Mouse (Mus musculus): Measurements from ENCODE around the gene Btf3. TPM values are rescaled to one million over a fixed set of nuclear protein-coding genes. Genes with fewer than 3 reads are reported as not detected.

The Btf3 gene
- total RNA-seq, 2 experiments from 2014 or later = 361 to 381 TPM

GRCm38 (mm10) chr13:98276253-98276652 is 40.6 kb downstream of the Btf3 start:
- DNase-seq = no peak

DNA sequence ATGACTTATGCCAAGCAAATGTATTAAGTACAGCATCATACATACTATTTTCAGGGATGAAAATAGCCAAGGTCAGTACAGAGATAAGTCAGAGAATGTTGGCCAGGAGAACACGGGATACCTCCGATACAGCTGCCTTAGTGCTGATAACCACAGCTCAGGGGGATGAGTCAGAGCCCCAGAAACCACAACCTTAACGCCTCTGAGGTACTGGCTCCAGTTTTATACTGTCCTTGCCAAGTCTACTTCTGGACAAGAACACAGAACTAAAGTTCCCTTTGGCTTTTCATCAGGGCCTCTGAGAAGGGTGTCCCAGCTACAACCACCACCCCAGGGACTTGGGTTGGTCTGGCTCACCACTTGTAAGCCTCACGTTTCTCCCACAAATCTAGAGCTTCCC is 41.2 kb downstream of the Btf3 start:
- peak; percentile 60 for DNase-seq

GRCm38 (mm10) chr13:98274023-98274422 is 42.8 kb downstream of the Btf3 start:
- DNase-seq = no peak

DNA sequence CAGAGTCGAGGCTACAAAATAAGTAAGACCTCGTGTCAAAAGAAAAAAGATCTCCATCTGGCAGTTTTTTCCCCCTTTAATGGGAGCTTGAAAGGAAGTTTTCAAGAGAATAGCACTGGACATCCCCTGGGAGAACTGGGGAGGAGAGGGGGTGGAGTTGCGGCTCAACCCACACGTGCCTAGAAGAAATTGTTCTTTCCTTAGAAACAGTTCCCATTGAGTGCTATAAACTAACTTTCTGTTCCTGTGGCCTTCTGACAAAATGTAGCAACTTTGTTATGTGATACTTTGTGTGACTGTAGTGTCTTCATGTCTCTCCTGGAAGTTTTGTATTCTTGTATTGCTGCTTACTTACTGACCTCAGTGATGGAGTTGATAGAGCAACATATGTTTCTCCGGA is 52.7 kb downstream of the Btf3 start:
- no peak for DNase-seq

- DNase-seq = no peak
These were observed 53.3 kb downstream of the Btf3 start for GRCm38 (mm10) chr13:98263458-98263987.

- DNase-seq = peak; percentile 99
These were observed 54.0 kb downstream of the Btf3 start, which contains the start of the genes Utp15 and Ankra2 for GRCm38 (mm10) chr13:98262636-98263457. Gene Utp15 (minus strand): TSS chr13:98263041. Gene Ankra2 (plus strand): TSS chr13:98263074.

Other genes with a start within 250 kb of the Btf3 start
- gene Arhgef28, start 110.6 kb downstream of the Btf3 start, total RNA-seq (2021) = 10 to 100 TPM; 23.7 to 30.8 TPM
- gene Utp15, start 54.0 kb downstream of the Btf3 start, total RNA-seq (2021) = 10 to 100 TPM; 16.4 TPM
- 10 to 100 TPM; 22.7 to 26.9 TPM for gene Ankra2, start 53.9 kb downstream of the Btf3 start, total RNA-seq (2021)
- not detected for gene Gm21976, start 37.1 kb downstream of the Btf3 start, total RNA-seq (2021)
- gene Foxd1, start 37.2 kb upstream of the Btf3 start, total RNA-seq (2021) = 1 to 10 TPM in 1 of 2 experiments, under 1 TPM in 1; 0.72 to 1.1 TPM
- under 1 TPM in 1 of 2 experiments, not detected in 1; 0.75 TPM for gene Gm10320, start 175.0 kb upstream of the Btf3 start, total RNA-seq (2021)